Mouse (Mus musculus): ENCODE data around the gene Pla2g4a. TPM values are rescaled to one million over a fixed set of nuclear protein-coding genes. Genes with fewer than 3 reads are reported as not detected.

Pla2g4a gene
- polyA plus RNA-seq, 1 experiment from 2014 or later: 0.52 TPM

DNA sequence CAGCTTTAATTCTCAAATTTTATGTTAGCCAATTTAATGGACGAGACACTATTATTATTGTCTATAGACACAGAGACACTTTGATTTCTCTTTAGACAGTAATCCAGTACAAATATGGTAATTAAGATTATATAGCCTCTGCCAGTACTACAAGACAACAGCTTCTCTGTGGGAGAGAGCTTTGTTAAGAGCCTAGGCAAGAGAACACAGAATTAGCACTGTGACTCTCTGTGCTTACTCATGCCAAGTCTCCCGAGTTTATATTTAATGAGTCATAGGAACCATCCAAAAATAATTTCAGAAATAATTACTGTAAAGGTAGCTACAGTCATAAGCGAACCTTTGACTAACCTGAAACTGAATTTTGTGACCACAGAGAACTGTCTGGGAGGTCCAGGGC lies 84.6 kb downstream of the Pla2g4a start:
- Histone ChIP-seq H3K9me3 (ENCODE audit: control insufficient read depth, low read length) (no peaks in the 10 kb centered on the region), H3K4me2 (ENCODE audit: low read depth, low read length) (no peak overlapping the region), H3K36me3 (ENCODE audit: control insufficient read depth, insufficient read depth, low read length) (no peaks in the 10 kb centered on the region), H3K4me3 (ENCODE audit: low read depth, low read length) (no peak overlapping the region), H3K4me1 (ENCODE audit: control insufficient read depth, insufficient read depth, low read length) (no peaks in the 10 kb centered on the region), H3K27me3 (ENCODE audit: control insufficient read depth, insufficient read depth, low read length) (no peaks in the 10 kb centered on the region), H3K9ac (replicated peaks; ENCODE audit: low read depth, low read length) (no peak overlapping the region), H3K27ac (ENCODE audit: low read depth, low read length) (no peak overlapping the region)
- no peak for ATAC-seq (ENCODE audit: low read depth)
- WGBS: 82% methylated on average over 3 of the region's 3 CpGs

GRCm38 (mm10) chr1:149871625-149872024 lies 89.5 kb downstream of the Pla2g4a start:
- no peak overlapping the region for H3K4me3 ChIP-seq (ENCODE audit: low read depth, low read length)
- no peak overlapping the region for H3K9ac ChIP-seq (replicated peaks; ENCODE audit: low read depth, low read length)
- no peak overlapping the region for H3K27ac ChIP-seq (ENCODE audit: low read depth, low read length)
- no peaks in the 10 kb centered on the region for H3K27me3 ChIP-seq (ENCODE audit: control insufficient read depth, insufficient read depth, low read length)
- no peaks in the 10 kb centered on the region for H3K36me3 ChIP-seq (ENCODE audit: control insufficient read depth, insufficient read depth, low read length)
- H3K4me2 ChIP-seq (ENCODE audit: low read depth, low read length): no peak overlapping the region
- H3K4me1 ChIP-seq (ENCODE audit: control insufficient read depth, insufficient read depth, low read length): no peaks in the 10 kb centered on the region
- no peaks in the 10 kb centered on the region for H3K9me3 ChIP-seq (ENCODE audit: control insufficient read depth, low read length)
- ATAC-seq (ENCODE audit: low read depth): no peak
- 94% methylated on average over 1 of the region's 1 CpGs for WGBS

- no peak overlapping the region for H3K4me3 ChIP-seq (ENCODE audit: low read depth, low read length)
- no peak overlapping the region for H3K27ac ChIP-seq (ENCODE audit: low read depth, low read length)
- H3K36me3 ChIP-seq (ENCODE audit: control insufficient read depth, insufficient read depth, low read length): no peaks in the 10 kb centered on the region
- H3K27me3 ChIP-seq (ENCODE audit: control insufficient read depth, insufficient read depth, low read length): no peaks in the 10 kb centered on the region
- no peaks in the 10 kb centered on the region for H3K4me1 ChIP-seq (ENCODE audit: control insufficient read depth, insufficient read depth, low read length)
- no peaks in the 10 kb centered on the region for H3K9me3 ChIP-seq (ENCODE audit: control insufficient read depth, low read length)
- H3K4me2 ChIP-seq (ENCODE audit: low read depth, low read length): no peak overlapping the region
- H3K9ac ChIP-seq (replicated peaks; ENCODE audit: low read depth, low read length): no peak overlapping the region
- no peak for ATAC-seq (ENCODE audit: low read depth)
Measured at GRCm38 (mm10) chr1:149867323-149867722, 93.8 kb downstream of the Pla2g4a start.

- Histone ChIP-seq H3K36me3 (ENCODE audit: control insufficient read depth, insufficient read depth, low read length) (no peaks in the 10 kb centered on the region), H3K27ac (ENCODE audit: low read depth, low read length) (no peak overlapping the region), H3K9ac (replicated peaks; ENCODE audit: low read depth, low read length) (no peak overlapping the region), H3K27me3 (ENCODE audit: control insufficient read depth, insufficient read depth, low read length) (no peaks in the 10 kb centered on the region), H3K4me1 (ENCODE audit: control insufficient read depth, insufficient read depth, low read length) (no peaks in the 10 kb centered on the region), H3K4me3 (ENCODE audit: low read depth, low read length) (no peak overlapping the region), H3K4me2 (ENCODE audit: low read depth, low read length) (no peak overlapping the region), H3K9me3 (ENCODE audit: control insufficient read depth, low read length) (no peaks in the 10 kb centered on the region)
- WGBS: 91% methylated on average over 3 of the region's 3 CpGs
- no peak for ATAC-seq (ENCODE audit: low read depth)
Measured at GRCm38 (mm10) chr1:149866202-149866601, 94.9 kb downstream of the Pla2g4a start.

- 61% methylated on average over 6 of the region's 6 CpGs for WGBS
Measured at GRCm38 (mm10) chr1:149862801-149863200, 98.3 kb downstream of the Pla2g4a start.

DNA sequence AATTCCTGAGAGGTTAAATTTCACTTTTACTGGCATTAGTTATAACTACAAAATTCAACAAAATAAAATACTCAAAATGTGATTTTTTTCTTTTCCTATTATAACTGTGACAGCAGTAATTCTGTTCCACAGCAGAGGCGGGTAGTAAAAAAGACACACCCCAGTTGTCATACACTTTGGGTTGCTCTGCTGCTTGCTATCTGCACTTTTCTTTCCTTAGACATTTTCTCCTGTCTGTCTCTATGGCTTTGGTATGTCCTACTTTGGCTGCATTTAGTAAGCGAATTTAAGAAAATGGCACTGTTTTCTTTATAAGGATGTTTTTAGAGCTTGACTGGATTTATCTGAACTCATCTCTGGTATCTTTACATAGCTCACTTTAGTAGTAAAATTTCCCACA lies 98.9 kb downstream of the Pla2g4a start:
- WGBS: 85% methylated on average over 2 of the region's 2 CpGs
- Histone ChIP-seq H3K4me1 (ENCODE audit: control insufficient read depth, insufficient read depth, low read length) (no peaks in the 10 kb centered on the region), H3K36me3 (ENCODE audit: control insufficient read depth, insufficient read depth, low read length) (no peaks in the 10 kb centered on the region), H3K9ac (replicated peaks; ENCODE audit: low read depth, low read length) (no peak overlapping the region), H3K27me3 (ENCODE audit: control insufficient read depth, insufficient read depth, low read length) (no peaks in the 10 kb centered on the region), H3K27ac (ENCODE audit: low read depth, low read length) (no peak overlapping the region), H3K4me2 (ENCODE audit: low read depth, low read length) (no peak overlapping the region), H3K4me3 (ENCODE audit: low read depth, low read length) (no peak overlapping the region), H3K9me3 (ENCODE audit: control insufficient read depth, low read length) (no peaks in the 10 kb centered on the region)
- ATAC-seq (ENCODE audit: low read depth): no peak

More at GRCm38 (mm10) chr1:149862801-149863200, 98.3 kb downstream of the Pla2g4a start:
- Histone ChIP-seq H3K27ac (ENCODE audit: low read depth, low read length) (no peak overlapping the region), H3K27me3 (ENCODE audit: control insufficient read depth, insufficient read depth, low read length) (no peaks in the 10 kb centered on the region), H3K9me3 (ENCODE audit: control insufficient read depth, low read length) (no peaks in the 10 kb centered on the region), H3K9ac (replicated peaks; ENCODE audit: low read depth, low read length) (no peak overlapping the region), H3K4me2 (ENCODE audit: low read depth, low read length) (no peak overlapping the region), H3K4me1 (ENCODE audit: control insufficient read depth, insufficient read depth, low read length) (no peaks in the 10 kb centered on the region), H3K36me3 (ENCODE audit: control insufficient read depth, insufficient read depth, low read length) (no peaks in the 10 kb centered on the region), H3K4me3 (ENCODE audit: low read depth, low read length) (no peak overlapping the region)
- ATAC-seq (ENCODE audit: low read depth): no peak

- 85% methylated on average over 2 of the region's 2 CpGs for WGBS
- no peak for ATAC-seq (ENCODE audit: low read depth)
- no peaks in the 10 kb centered on the region for H3K9me3 ChIP-seq (ENCODE audit: control insufficient read depth, low read length)
- H3K4me1 ChIP-seq (ENCODE audit: control insufficient read depth, insufficient read depth, low read length): no peaks in the 10 kb centered on the region
- no peak overlapping the region for H3K9ac ChIP-seq (replicated peaks; ENCODE audit: low read depth, low read length)
- no peak overlapping the region for H3K4me3 ChIP-seq (ENCODE audit: low read depth, low read length)
- H3K27me3 ChIP-seq (ENCODE audit: control insufficient read depth, insufficient read depth, low read length): no peaks in the 10 kb centered on the region
- H3K4me2 ChIP-seq (ENCODE audit: low read depth, low read length): no peak overlapping the region
- no peak overlapping the region for H3K27ac ChIP-seq (ENCODE audit: low read depth, low read length)
- no peaks in the 10 kb centered on the region for H3K36me3 ChIP-seq (ENCODE audit: control insufficient read depth, insufficient read depth, low read length)
Measured at GRCm38 (mm10) chr1:149861543-149861942, 99.5 kb downstream of the Pla2g4a start.

DNA sequence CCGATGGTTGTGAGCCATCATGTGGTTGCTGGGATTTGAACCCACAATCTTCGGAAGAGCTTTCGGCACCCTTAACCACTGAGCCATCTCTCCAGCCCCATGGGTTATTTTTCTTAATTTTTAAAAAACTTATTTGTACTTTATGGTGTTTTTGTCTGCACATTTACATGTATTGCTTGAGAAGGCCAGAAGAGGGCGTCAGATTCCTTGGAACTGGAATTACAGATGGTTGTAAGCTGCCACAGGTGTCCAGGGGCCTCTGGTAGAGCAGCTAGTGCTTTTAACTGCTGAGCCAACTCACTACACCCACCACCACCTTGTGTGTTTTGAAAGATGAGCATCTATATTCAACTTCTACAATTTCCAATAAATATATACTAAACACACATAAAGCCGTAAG lies 102.4 kb downstream of the Pla2g4a start:
- Histone ChIP-seq H3K9me3 (ENCODE audit: control insufficient read depth, low read length) (no peaks in the 10 kb centered on the region), H3K4me3 (ENCODE audit: low read depth, low read length) (no peak overlapping the region), H3K4me2 (ENCODE audit: low read depth, low read length) (no peak overlapping the region), H3K36me3 (ENCODE audit: control insufficient read depth, insufficient read depth, low read length) (no peaks in the 10 kb centered on the region), H3K27ac (ENCODE audit: low read depth, low read length) (no peak overlapping the region), H3K9ac (replicated peaks; ENCODE audit: low read depth, low read length) (no peak overlapping the region), H3K27me3 (ENCODE audit: control insufficient read depth, insufficient read depth, low read length) (no peaks in the 10 kb centered on the region), H3K4me1 (ENCODE audit: control insufficient read depth, insufficient read depth, low read length) (no peaks in the 10 kb centered on the region)
- ATAC-seq (ENCODE audit: low read depth): no peak
- 81% methylated on average over 5 of the region's 5 CpGs for WGBS

DNA sequence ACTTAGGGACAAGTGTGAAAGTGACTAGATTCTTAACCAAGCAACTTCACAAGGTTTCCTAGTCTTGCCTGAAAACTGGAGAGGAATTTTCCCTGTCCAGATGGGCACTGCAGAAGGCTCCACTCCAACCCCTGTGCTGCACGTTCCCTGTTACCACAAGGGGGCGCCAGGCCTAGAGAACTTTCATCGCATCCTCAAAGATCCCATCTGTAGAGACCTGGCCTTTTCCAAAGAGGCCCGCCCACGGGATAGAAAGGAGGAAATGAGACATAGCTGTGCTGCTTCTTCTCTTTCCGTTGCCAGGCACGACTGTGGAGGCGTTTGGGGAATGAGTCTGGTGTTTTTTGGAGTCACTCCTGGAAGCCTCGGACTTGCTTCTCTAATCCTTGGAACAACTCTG lies 104.4 kb downstream of the Pla2g4a start:
- 29% methylated on average over 9 of the region's 9 CpGs for WGBS
- Histone ChIP-seq H3K9ac (replicated peaks; ENCODE audit: low read depth, low read length) (no peak overlapping the region), H3K27ac (ENCODE audit: low read depth, low read length) (no peak overlapping the region), H3K36me3 (ENCODE audit: control insufficient read depth, insufficient read depth, low read length) (no peaks in the 10 kb centered on the region), H3K4me2 (ENCODE audit: low read depth, low read length) (no peak overlapping the region), H3K9me3 (ENCODE audit: control insufficient read depth, low read length) (no peaks in the 10 kb centered on the region), H3K4me1 (ENCODE audit: control insufficient read depth, insufficient read depth, low read length) (no peaks in the 10 kb centered on the region), H3K27me3 (ENCODE audit: control insufficient read depth, insufficient read depth, low read length) (no peaks in the 10 kb centered on the region), H3K4me3 (ENCODE audit: low read depth, low read length) (no peak overlapping the region)
- no peak for ATAC-seq (ENCODE audit: low read depth)

DNA sequence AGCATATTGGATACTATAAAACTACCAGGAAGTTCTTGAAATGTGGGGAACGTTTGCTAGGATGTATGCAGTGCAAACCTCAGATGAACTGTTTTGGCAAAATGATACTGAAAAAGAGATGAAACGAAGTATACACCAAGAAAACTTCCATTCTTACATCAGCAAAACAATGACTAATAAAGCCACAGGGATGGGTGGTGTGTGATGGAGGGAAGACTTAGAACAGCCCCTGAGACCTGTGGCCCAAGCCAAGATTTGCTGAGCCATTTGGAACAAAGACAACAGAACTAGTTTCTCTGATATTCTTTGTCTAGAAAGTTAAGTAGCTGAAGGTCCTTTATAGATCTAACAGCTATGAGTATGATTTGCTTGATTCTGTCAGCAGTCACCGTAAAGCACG lies 105.5 kb downstream of the Pla2g4a start:
- ATAC-seq (ENCODE audit: low read depth): no peak
- Histone ChIP-seq H3K4me2 (ENCODE audit: low read depth, low read length) (no peak overlapping the region), H3K9ac (replicated peaks; ENCODE audit: low read depth, low read length) (no peak overlapping the region), H3K27me3 (ENCODE audit: control insufficient read depth, insufficient read depth, low read length) (no peaks in the 10 kb centered on the region), H3K9me3 (ENCODE audit: control insufficient read depth, low read length) (no peaks in the 10 kb centered on the region), H3K36me3 (ENCODE audit: control insufficient read depth, insufficient read depth, low read length) (no peaks in the 10 kb centered on the region), H3K4me1 (ENCODE audit: control insufficient read depth, insufficient read depth, low read length) (no peaks in the 10 kb centered on the region), H3K27ac (ENCODE audit: low read depth, low read length) (no peak overlapping the region), H3K4me3 (ENCODE audit: low read depth, low read length) (no peak overlapping the region)
- 75% methylated on average over 4 of the region's 4 CpGs for WGBS
